Mouse (Mus musculus) liver, embryonic 13.5 days (tissue): ENCODE measurements around the gene Tab1. TPM values are rescaled to one million over a fixed set of nuclear protein-coding genes. Genes with fewer than 3 reads are reported as not detected.

Experiments
- ATAC-seq: fragments of 200-750 bp; cut with Nextera tagmentation; 2 replicates; pipeline ENCODE4 v1.8.0; 2017; ENCODE audit warnings: low read depth, mild to moderate bottlenecking, moderate number of reproducible peaks, moderate library complexity
- DNase-seq: peaks from one replicate; pipeline ENCODE4 v3.0.0; 2022
- H3K27ac ChIP-seq: fragments of 300-500 bp; sonication (generic); 2 replicates; pipeline ENCODE4 v1.5.1; 2015; ENCODE audit warnings: moderate library complexity, mild to moderate bottlenecking, inconsistent platforms
- H3K27me3 ChIP-seq: fragments of 300-500 bp; sonication (generic); 2 replicates; pipeline ENCODE4 v1.6.1; 2015; ENCODE audit warnings: mild to moderate bottlenecking, inconsistent platforms
- H3K36me3 ChIP-seq: fragments of 300-500 bp; sonication (generic); 2 replicates; pipeline ENCODE4 v1.6.1; 2015; ENCODE audit warnings: mild to moderate bottlenecking, inconsistent platforms
- H3K4me1 ChIP-seq: fragments of 300-500 bp; sonication (generic); replicated peaks from 2 replicates; pipeline ENCODE4 v1.6.1; 2015; ENCODE audit warnings: inconsistent platforms
- H3K4me2 ChIP-seq: fragments of 300-500 bp; sonication (generic); 2 replicates; pipeline ENCODE4 v1.6.1; 2015; ENCODE audit warnings: inconsistent platforms, mild to moderate bottlenecking, moderate library complexity
- H3K4me3 ChIP-seq: fragments of 300-500 bp; sonication (generic); replicated peaks from 2 replicates; pipeline ENCODE4 v1.5.1; 2015; ENCODE audit warnings: mild to moderate bottlenecking, inconsistent platforms
- H3K9ac ChIP-seq: fragments of 300-500 bp; sonication (generic); 2 replicates; pipeline ENCODE4 v1.6.1; 2015; ENCODE audit warnings: mild to moderate bottlenecking, inconsistent platforms
- H3K9me3 ChIP-seq: fragments of 300-500 bp; sonication (generic); replicated peaks from 2 replicates; pipeline ENCODE4 v1.6.1; 2016; ENCODE audit warnings: inconsistent platforms
- WGBS: fragments of 180-500 bp; shearing (Covaris S2); methylation state at CpG from one replicate; pipeline ENCODE4 v1.1.7; 2015; ENCODE audit not compliant: insufficient replicate concordance; 5-methylcytosine and 5-hydroxymethylcytosine counted together
- polyA plus RNA-seq: library from polyadenylated mRNA; unstranded; fragments of >200 nt; fragmentation: Nextera tagmentation; extraction: Ambion mirVana; gene quantifications from 2 replicates; pipeline ENCODE4 v1.2.1, GENCODE M21; 2015

The Tab1 gene
- polyA plus RNA-seq, 1 experiment from 2014 or later = 12.5 TPM

DNA sequence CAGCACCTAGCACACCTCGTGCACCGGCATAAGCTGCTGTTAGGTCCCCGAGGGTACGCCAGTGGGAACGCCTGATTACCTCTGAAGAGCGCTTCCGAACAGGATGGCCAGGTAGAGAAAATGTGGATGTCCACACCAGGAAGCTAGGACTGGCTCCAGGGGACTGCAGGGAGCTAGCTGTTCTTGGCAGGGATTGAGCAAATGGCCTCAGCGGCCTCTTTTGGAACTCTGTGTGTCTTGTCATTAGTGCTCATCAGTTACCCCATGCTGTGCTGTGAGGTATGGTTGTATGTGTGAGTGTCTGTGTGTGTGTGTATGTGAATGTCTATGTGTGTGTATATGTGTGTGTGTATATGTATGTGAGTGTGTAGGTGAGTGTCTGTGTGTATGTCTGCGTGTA is 42.4 kb downstream of the Tab1 start:
- Histone ChIP-seq H3K27ac (no peak overlapping the region), H3K36me3 (no peaks in the 10 kb centered on the region), H3K9ac (no peak overlapping the region), H3K4me3 (no peak overlapping the region), H3K4me2 (no peak overlapping the region), H3K4me1 (peaks cover 22% of the 10 kb centered on the region), H3K9me3 (no peaks in the 10 kb centered on the region), H3K27me3 (peaks cover 84% of the 10 kb centered on the region)
- ATAC-seq (no peak), DNase-seq (no peak)
- 66% methylated on average over 9 of the region's 9 CpGs for WGBS

DNA sequence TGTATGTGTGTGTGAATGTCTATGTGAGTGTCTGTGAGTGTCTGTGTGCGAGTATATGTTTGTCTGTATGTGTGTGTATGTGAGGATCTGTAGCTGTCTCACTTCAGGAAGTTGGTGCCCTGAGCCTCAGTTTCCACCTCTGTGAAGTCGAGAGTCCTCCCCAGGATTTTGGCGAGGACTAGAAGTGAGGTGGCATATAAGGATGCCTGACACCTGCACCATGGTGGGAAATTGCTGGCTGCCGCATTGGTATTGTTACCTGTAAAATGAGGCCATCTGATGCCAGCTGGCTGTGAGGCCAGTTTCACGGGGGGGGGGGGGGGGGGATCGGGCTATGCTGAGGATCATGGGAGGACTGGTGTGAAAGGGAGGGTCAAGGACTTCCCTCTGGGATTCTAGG is 42.8 kb downstream of the Tab1 start:
- ATAC-seq (no peak), DNase-seq (no peak)
- 62% methylated on average over 6 of the region's 6 CpGs for WGBS
- Histone ChIP-seq H3K36me3 (no peaks in the 10 kb centered on the region), H3K9me3 (no peaks in the 10 kb centered on the region), H3K4me3 (no peak overlapping the region), H3K9ac (no peak overlapping the region), H3K27ac (no peak overlapping the region), H3K27me3 (peaks cover 80% of the 10 kb centered on the region), H3K4me1 (peaks cover 26% of the 10 kb centered on the region), H3K4me2 (no peak overlapping the region)

DNA sequence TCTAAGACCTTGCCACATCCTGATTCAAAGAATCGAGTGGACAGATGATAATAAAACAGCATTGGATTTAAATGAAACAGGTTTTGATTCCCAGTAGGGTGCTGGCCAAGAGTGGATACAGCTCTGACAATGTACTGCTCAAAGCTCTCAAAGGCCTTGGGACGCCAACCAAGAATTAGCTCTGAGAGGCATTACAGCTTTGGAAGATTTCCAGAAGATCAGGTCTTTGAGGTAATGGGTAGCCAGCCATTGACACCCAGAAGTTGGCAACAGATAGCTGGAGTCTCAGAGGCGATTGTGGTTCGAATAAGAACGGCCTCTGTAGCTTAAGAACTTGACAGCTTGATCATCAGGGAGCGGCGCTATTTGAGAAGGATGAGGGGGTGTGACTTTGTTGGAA is 48.6 kb downstream of the Tab1 start:
- DNase-seq = no peak
- peaks cover 24% of the 10 kb centered on the region for H3K27me3 ChIP-seq
- no peaks in the 10 kb centered on the region for H3K9me3 ChIP-seq
- 0 out of 2 replicates have a peak, but pooled peaks cover 3% of the 10 kb centered on the region for H3K36me3 ChIP-seq
- H3K4me3 ChIP-seq = no peak overlapping the region
- WGBS = 79% methylated on average over 7 of the region's 7 CpGs
- H3K4me1 ChIP-seq = peaks cover 41% of the 10 kb centered on the region
- H3K27ac ChIP-seq = peak overlapping the region; percentile 77
- no peak overlapping the region for H3K4me2 ChIP-seq
- no peak overlapping the region for H3K9ac ChIP-seq
- no peak for ATAC-seq

DNA sequence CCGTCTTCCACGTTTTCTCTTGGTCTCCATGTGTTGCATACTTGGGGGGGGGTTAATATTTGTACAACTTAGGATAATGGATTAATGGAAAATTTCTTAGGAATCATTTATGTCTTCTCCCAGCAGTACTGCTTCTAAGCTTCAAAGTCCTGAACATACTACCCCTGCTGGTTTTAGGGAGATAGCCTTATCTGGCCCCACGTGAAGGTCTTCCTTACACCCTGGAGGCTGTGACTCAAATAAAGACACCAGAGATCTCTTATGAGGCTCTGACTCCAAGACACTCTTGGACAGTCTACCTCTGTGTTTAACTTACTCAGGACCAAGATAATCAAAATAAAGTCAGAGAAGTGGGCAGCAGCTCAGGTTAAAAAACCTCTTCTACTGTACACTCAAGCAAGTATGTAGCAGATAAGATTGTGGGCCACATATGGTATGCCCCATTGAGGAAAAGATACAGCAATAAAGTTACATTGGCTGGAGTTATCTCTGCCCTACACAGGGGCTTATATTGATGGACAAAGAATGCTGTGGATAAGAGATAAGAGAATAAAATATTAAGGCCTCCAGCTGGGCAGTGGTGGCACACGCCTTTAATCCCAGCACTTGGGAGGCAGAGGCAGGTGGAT is 49.3 kb downstream of the Tab1 start:
- H3K9me3 ChIP-seq = no peaks in the 10 kb centered on the region
- no peak overlapping the region for H3K9ac ChIP-seq
- 0 out of 2 replicates have a peak, but pooled peaks cover 3% of the 10 kb centered on the region for H3K36me3 ChIP-seq
- no peak overlapping the region for H3K4me3 ChIP-seq
- DNase-seq = peak; percentile 56
- H3K4me2 ChIP-seq = no peak overlapping the region
- peak; percentile 89 for ATAC-seq
- peak overlapping the region; percentile 77 for H3K27ac ChIP-seq
- WGBS = 55% methylated on average over 4 of the region's 4 CpGs
- peaks cover 19% of the 10 kb centered on the region; the same call in 1 of the 2 replicates for H3K27me3 ChIP-seq
- H3K4me1 ChIP-seq = peaks cover 44% of the 10 kb centered on the region

DNA sequence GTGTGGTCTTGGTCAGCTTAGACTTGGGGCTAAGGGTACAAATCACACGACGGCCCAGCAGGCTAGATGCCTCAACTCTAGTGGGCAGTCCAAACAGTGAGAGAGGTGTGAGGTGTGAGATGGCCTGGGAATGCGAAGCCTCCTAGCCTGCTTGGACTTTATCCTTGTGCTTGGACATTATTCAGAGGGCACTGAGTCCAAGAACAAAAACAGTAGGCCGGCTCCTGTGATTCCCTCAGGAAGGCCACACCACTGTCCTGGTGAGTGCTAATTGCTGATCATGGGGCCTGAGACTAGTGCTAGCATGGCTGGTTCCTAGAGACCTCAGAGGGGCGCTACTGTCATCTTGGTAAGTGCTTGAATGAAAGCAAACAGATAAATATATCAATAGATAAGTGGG is 56.0 kb downstream of the Tab1 start:
- Histone ChIP-seq H3K4me1 (peaks cover 36% of the 10 kb centered on the region), H3K27me3 (peaks cover 5% of the 10 kb centered on the region), H3K9ac (no peak overlapping the region), H3K4me3 (no peak overlapping the region), H3K36me3 (no peaks in the 10 kb centered on the region), H3K9me3 (no peaks in the 10 kb centered on the region), H3K27ac (no peak overlapping the region), H3K4me2 (no peak overlapping the region)
- ATAC-seq (no peak), DNase-seq (no peak)
- WGBS = 63% methylated on average over 5 of the region's 5 CpGs

DNA sequence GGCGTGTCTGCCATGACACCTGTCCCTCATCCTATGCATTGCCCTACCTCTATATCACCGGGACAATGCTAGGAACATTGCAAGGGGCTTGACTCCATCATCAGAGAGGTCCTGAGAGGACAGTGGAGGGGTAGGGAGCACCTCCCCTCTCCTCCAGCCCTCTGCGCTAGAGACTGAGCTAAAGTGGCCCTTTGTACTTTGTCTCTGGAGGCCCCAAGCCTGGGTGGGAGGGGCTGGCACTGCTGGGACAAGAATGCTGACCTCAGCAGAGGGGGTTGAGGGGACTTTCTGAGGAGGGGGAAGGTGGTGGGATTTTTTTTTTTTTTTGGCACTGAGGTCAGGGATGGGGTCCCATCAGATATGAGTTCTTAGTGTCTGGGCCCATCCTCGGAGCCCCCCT is 57.1 kb downstream of the Tab1 start:
- H3K27ac ChIP-seq = no peak overlapping the region
- H3K36me3 ChIP-seq = no peaks in the 10 kb centered on the region
- no peak overlapping the region for H3K4me2 ChIP-seq
- ATAC-seq (no peak), DNase-seq (no peak)
- H3K9me3 ChIP-seq = no peaks in the 10 kb centered on the region
- no peak overlapping the region for H3K9ac ChIP-seq
- WGBS = 67% methylated on average over 4 of the region's 4 CpGs
- H3K4me3 ChIP-seq = no peak overlapping the region
- peaks cover 36% of the 10 kb centered on the region for H3K4me1 ChIP-seq
- H3K27me3 ChIP-seq = peaks cover 8% of the 10 kb centered on the region

DNA sequence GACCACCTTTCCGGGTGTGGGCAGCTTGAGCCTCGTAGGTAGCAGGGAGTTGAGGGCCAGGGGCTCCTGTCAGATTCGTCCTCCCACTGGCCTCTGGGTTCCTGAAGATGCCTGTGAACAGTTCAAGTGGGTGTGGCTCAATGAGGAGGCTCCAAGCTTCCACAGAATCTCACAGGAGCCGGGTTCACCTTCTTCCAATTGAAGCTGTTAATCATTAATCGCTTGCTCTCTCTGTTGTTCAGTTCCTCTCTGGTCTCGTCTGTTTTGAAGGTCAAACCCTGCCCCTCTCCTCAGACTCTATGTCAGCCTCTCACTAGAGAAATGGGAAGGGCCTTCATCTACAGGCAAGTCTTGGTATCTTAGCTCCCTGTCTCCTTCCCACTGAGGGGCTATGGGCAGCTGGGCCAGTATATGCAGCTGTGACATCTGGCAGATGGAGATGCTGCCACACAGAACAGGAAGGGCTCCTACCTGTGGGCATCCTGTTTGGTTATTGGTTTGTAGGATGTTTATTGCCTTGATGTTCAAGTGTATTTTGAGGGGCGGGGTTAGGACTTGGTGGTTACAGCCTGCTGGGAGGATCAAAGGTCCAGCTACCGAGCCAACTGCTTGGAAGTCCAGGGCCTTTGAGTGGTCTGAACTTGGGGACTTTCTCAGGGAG is 58.8 kb downstream of the Tab1 start:
- H3K36me3 ChIP-seq = no peaks in the 10 kb centered on the region
- H3K4me3 ChIP-seq = no peak overlapping the region
- H3K27me3 ChIP-seq = peaks cover 5% of the 10 kb centered on the region
- peaks cover 29% of the 10 kb centered on the region for H3K4me1 ChIP-seq
- 44% methylated on average over 8 of the region's 8 CpGs for WGBS
- no peaks in the 10 kb centered on the region for H3K9me3 ChIP-seq
- no peak overlapping the region for H3K9ac ChIP-seq
- peak overlapping the region; percentile 47; the same call in 1 of the 2 replicates for H3K27ac ChIP-seq
- no peak overlapping the region for H3K4me2 ChIP-seq
- ATAC-seq (no peak), DNase-seq (no peak)

DNA sequence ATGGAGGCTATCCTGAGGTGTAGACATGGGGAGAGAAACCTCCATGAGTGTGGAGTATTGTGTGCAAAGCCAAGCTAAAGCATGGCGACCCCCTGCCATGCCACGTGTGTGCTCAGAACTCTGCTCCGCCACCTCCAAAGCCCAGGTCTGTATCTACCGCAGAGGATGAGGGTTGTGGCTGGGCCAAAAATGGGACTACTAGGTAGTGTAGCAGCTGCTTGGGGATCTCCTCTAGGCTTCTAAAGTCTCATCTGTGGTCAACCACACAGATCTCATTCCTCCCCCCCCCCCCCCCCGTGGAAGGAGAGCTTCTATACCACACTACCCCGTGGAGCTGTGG is 59.3 kb downstream of the Tab1 start:
- Histone ChIP-seq H3K27ac (no peak overlapping the region), H3K4me2 (no peak overlapping the region), H3K36me3 (no peaks in the 10 kb centered on the region), H3K4me3 (no peak overlapping the region), H3K27me3 (peaks cover 5% of the 10 kb centered on the region), H3K4me1 (peaks cover 27% of the 10 kb centered on the region), H3K9ac (no peak overlapping the region), H3K9me3 (no peaks in the 10 kb centered on the region)
- WGBS = 73% methylated on average over 6 of the region's 6 CpGs
- DNase-seq = no peak
- no peak for ATAC-seq

DNA sequence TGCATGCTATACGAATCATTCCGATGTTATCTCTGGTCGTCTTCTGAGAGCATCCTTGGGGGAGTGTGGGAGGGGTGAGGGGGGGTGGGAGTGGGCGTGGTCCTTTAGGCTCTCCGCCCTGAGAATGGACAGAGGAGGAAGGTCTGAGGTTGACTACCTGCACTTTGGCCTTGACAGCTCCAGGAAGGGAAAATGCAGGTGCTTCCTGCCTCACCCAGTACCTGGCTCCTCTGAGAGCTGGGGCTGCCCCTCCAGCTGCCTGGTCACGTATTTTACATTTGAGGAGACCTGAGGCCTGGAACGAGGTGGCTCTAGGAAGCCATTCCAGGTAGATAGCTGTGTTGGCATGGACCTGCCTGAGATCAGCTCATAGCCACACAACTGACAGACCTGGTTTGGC is 59.9 kb downstream of the Tab1 start:
- DNase-seq = no peak
- Histone ChIP-seq H3K9ac (no peak overlapping the region), H3K27ac (no peak overlapping the region), H3K27me3 (peaks cover 5% of the 10 kb centered on the region), H3K9me3 (no peaks in the 10 kb centered on the region), H3K4me3 (no peak overlapping the region), H3K4me2 (no peak overlapping the region), H3K4me1 (peaks cover 27% of the 10 kb centered on the region), H3K36me3 (no peaks in the 10 kb centered on the region)
- ATAC-seq = no peak
- WGBS = 48% methylated on average over 7 of the region's 7 CpGs

DNA sequence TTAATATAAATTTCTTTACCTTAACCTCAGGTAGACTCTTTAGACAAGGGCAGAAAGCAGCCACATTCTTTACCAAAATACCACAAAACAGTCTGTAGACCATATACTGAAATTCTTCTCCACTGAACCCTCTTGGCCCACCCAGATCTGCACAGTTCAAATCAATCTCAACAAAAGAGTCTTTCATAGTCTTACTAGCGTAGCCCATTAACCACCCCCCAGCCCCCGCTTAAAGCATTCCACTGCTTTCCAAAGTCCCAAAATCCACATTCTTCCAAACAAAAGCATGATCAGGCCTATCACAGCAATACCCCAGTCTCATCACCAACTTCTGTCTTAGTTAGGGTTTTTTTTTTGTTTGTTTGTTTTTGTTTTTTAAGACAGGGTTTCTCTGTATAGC is 66.6 kb downstream of the Tab1 start:
- Histone ChIP-seq H3K9ac (no peak overlapping the region), H3K4me1 (0 out of 2 replicates have a peak, but pooled peaks cover 2% of the 10 kb centered on the region), H3K27ac (no peak overlapping the region), H3K27me3 (0 out of 2 replicates have a peak, but pooled peaks cover 6% of the 10 kb centered on the region), H3K9me3 (no peaks in the 10 kb centered on the region), H3K4me2 (no peak overlapping the region), H3K36me3 (0 out of 2 replicates have a peak, but pooled peaks cover 2% of the 10 kb centered on the region), H3K4me3 (no peak overlapping the region)
- DNase-seq = no peak
- ATAC-seq = no peak
- 68% methylated on average over 2 of the region's 2 CpGs for WGBS

DNA sequence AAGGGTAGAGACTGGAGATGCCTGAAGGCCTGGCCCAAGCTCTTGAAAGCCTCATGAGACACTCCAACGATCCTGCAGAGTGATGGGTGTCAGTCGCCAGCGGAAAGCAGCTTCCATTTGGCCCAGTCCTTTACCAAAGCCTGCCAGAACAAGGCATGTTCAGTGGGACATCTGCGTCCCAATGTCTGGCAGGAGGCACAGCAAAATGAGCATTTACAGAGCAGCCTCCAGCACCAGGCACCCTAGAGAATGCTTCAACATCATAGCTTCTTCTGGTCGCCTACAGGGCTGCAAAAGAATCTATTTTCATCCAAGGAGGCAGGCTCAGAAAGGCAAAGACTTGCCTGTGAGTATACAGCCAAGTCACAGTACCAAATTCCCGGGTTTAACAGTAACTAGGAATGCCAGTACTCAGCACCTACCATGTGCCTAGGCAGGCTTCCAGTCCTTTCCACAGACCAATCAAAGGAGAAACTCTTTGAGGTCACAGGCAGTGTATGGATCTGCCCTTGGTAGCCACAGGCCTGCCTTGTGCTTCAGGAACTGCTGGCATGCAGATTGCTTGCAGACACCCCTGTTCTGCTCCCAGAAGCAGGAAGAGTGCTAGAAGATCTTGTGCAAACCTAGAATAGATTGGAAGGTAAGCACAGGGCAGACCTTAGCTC is 69.3 kb downstream of the Tab1 start:
- ATAC-seq (no peak), DNase-seq (no peak)
- Histone ChIP-seq H3K4me1 (0 out of 2 replicates have a peak, but pooled peaks cover 2% of the 10 kb centered on the region), H3K27ac (no peak overlapping the region), H3K36me3 (0 out of 2 replicates have a peak, but pooled peaks cover 2% of the 10 kb centered on the region), H3K9me3 (no peaks in the 10 kb centered on the region), H3K9ac (no peak overlapping the region), H3K4me3 (no peak overlapping the region), H3K27me3 (peaks cover 9% of the 10 kb centered on the region; the same call in 1 of the 2 replicates), H3K4me2 (no peak overlapping the region)
- WGBS = 57% methylated on average over 6 of the region's 6 CpGs
